Mouse (Mus musculus): ENCODE data around the gene Nedd9. TPM values are rescaled to one million over a fixed set of nuclear protein-coding genes. Genes with fewer than 3 reads are reported as not detected.

The Nedd9 gene
- polyA plus RNA-seq, 1 experiment from 2014 or later: 77.6 TPM

- Histone ChIP-seq H3K9me3 (ENCODE audit: control insufficient read depth, low read length) (no peaks in the 10 kb centered on the region), H3K36me3 (ENCODE audit: control insufficient read depth, insufficient read depth, low read length) (no peaks in the 10 kb centered on the region), H3K4me3 (ENCODE audit: low read length) (no peak overlapping the region), H3K9ac (ENCODE audit: low read length) (no peak overlapping the region), H3K27ac (ENCODE audit: low read length) (no peak overlapping the region), H3K4me2 (ENCODE audit: low read depth, low read length) (no peak overlapping the region), H3K4me1 (replicated peaks; ENCODE audit: control insufficient read depth, insufficient read depth, low read length) (peaks cover 20% of the 10 kb centered on the region), H3K27me3 (ENCODE audit: control insufficient read depth, insufficient read depth, low read depth, low read length) (no peaks in the 10 kb centered on the region)
- 73% methylated on average over 8 of the region's 8 CpGs for WGBS
- no peak for ATAC-seq (ENCODE audit: low read depth)
Measured at GRCm38 (mm10) chr13:41514918-41515317, 27.8 kb upstream of the Nedd9 start.

- ATAC-seq (ENCODE audit: low read depth): no peak
- H3K27ac ChIP-seq (ENCODE audit: low read length): no peak overlapping the region
- no peaks in the 10 kb centered on the region for H3K27me3 ChIP-seq (ENCODE audit: control insufficient read depth, insufficient read depth, low read depth, low read length)
- H3K9ac ChIP-seq (ENCODE audit: low read length): no peak overlapping the region
- H3K4me3 ChIP-seq (ENCODE audit: low read length): no peak overlapping the region
- no peaks in the 10 kb centered on the region for H3K9me3 ChIP-seq (ENCODE audit: control insufficient read depth, low read length)
- no peaks in the 10 kb centered on the region for H3K36me3 ChIP-seq (ENCODE audit: control insufficient read depth, insufficient read depth, low read length)
- WGBS: 61% methylated on average over 3 of the region's 3 CpGs
- H3K4me2 ChIP-seq (ENCODE audit: low read depth, low read length): no peak overlapping the region
- peaks cover 19% of the 10 kb centered on the region for H3K4me1 ChIP-seq (replicated peaks; ENCODE audit: control insufficient read depth, insufficient read depth, low read length)
Measured at GRCm38 (mm10) chr13:41513456-41513855, 26.3 kb upstream of the Nedd9 start.

GRCm38 (mm10) chr13:41512243-41512642, 25.1 kb upstream of the Nedd9 start:
- ATAC-seq (ENCODE audit: low read depth): no peak
- WGBS: 64% methylated on average over 4 of the region's 4 CpGs
- peaks cover 19% of the 10 kb centered on the region for H3K4me1 ChIP-seq (replicated peaks; ENCODE audit: control insufficient read depth, insufficient read depth, low read length)

GRCm38 (mm10) chr13:41510631-41511419, 23.7 kb upstream of the Nedd9 start:
- Histone ChIP-seq H3K4me2 (ENCODE audit: low read depth, low read length) (no peak overlapping the region), H3K4me1 (replicated peaks; ENCODE audit: control insufficient read depth, insufficient read depth, low read length) (peaks cover 13% of the 10 kb centered on the region), H3K27ac (ENCODE audit: low read length) (peak overlapping the region; percentile 90), H3K4me3 (ENCODE audit: low read length) (no peak overlapping the region), H3K27me3 (ENCODE audit: control insufficient read depth, insufficient read depth, low read depth, low read length) (no peaks in the 10 kb centered on the region), H3K9ac (ENCODE audit: low read length) (no peak overlapping the region), H3K36me3 (ENCODE audit: control insufficient read depth, insufficient read depth, low read length) (no peaks in the 10 kb centered on the region), H3K9me3 (ENCODE audit: control insufficient read depth, low read length) (no peaks in the 10 kb centered on the region)
- 27% methylated on average over 7 of the region's 7 CpGs for WGBS
- ATAC-seq (ENCODE audit: low read depth): peak; percentile 85

More at GRCm38 (mm10) chr13:41512243-41512642, 25.1 kb upstream of the Nedd9 start:
- Histone ChIP-seq H3K4me3 (ENCODE audit: low read length) (no peak overlapping the region), H3K4me2 (ENCODE audit: low read depth, low read length) (no peak overlapping the region), H3K9ac (ENCODE audit: low read length) (no peak overlapping the region), H3K9me3 (ENCODE audit: control insufficient read depth, low read length) (no peaks in the 10 kb centered on the region), H3K27me3 (ENCODE audit: control insufficient read depth, insufficient read depth, low read depth, low read length) (no peaks in the 10 kb centered on the region), H3K27ac (ENCODE audit: low read length) (no peak overlapping the region), H3K36me3 (ENCODE audit: control insufficient read depth, insufficient read depth, low read length) (no peaks in the 10 kb centered on the region)

GRCm38 (mm10) chr13:41505594-41505993, 18.4 kb upstream of the Nedd9 start:
- 84% methylated on average over 2 of the region's 2 CpGs for WGBS
- Histone ChIP-seq H3K9ac (ENCODE audit: low read length) (no peak overlapping the region), H3K4me3 (ENCODE audit: low read length) (no peak overlapping the region), H3K27ac (ENCODE audit: low read length) (no peak overlapping the region), H3K27me3 (ENCODE audit: control insufficient read depth, insufficient read depth, low read depth, low read length) (no peaks in the 10 kb centered on the region), H3K9me3 (ENCODE audit: control insufficient read depth, low read length) (no peaks in the 10 kb centered on the region), H3K4me1 (replicated peaks; ENCODE audit: control insufficient read depth, insufficient read depth, low read length) (peaks cover 1% of the 10 kb centered on the region; the same call in 1 of the 2 replicates), H3K4me2 (ENCODE audit: low read depth, low read length) (no peak overlapping the region), H3K36me3 (ENCODE audit: control insufficient read depth, insufficient read depth, low read length) (no peaks in the 10 kb centered on the region)
- ATAC-seq (ENCODE audit: low read depth): no peak

GRCm38 (mm10) chr13:41504997-41505396, 17.8 kb upstream of the Nedd9 start:
- H3K4me2 ChIP-seq (ENCODE audit: low read depth, low read length): no peak overlapping the region
- no peaks in the 10 kb centered on the region for H3K27me3 ChIP-seq (ENCODE audit: control insufficient read depth, insufficient read depth, low read depth, low read length)
- H3K4me1 ChIP-seq (replicated peaks; ENCODE audit: control insufficient read depth, insufficient read depth, low read length): no peaks in the 10 kb centered on the region
- no peak overlapping the region for H3K9ac ChIP-seq (ENCODE audit: low read length)
- H3K36me3 ChIP-seq (ENCODE audit: control insufficient read depth, insufficient read depth, low read length): no peaks in the 10 kb centered on the region
- WGBS: 85% methylated on average over 2 of the region's 2 CpGs
- H3K27ac ChIP-seq (ENCODE audit: low read length): no peak overlapping the region
- no peak for ATAC-seq (ENCODE audit: low read depth)
- H3K9me3 ChIP-seq (ENCODE audit: control insufficient read depth, low read length): no peaks in the 10 kb centered on the region
- no peak overlapping the region for H3K4me3 ChIP-seq (ENCODE audit: low read length)

- no peak for ATAC-seq (ENCODE audit: low read depth)
- no peaks in the 10 kb centered on the region for H3K4me1 ChIP-seq (replicated peaks; ENCODE audit: control insufficient read depth, insufficient read depth, low read length)
Measured at GRCm38 (mm10) chr13:41504448-41504847, 17.3 kb upstream of the Nedd9 start.

GRCm38 (mm10) chr13:41502917-41503301, 15.7 kb upstream of the Nedd9 start:
- H3K36me3 ChIP-seq (ENCODE audit: control insufficient read depth, insufficient read depth, low read length): no peaks in the 10 kb centered on the region
- H3K4me2 ChIP-seq (ENCODE audit: low read depth, low read length): no peak overlapping the region
- H3K4me3 ChIP-seq (ENCODE audit: low read length): no peak overlapping the region
- no peaks in the 10 kb centered on the region for H3K4me1 ChIP-seq (replicated peaks; ENCODE audit: control insufficient read depth, insufficient read depth, low read length)
- WGBS: 73% methylated on average over 2 of the region's 2 CpGs
- no peak overlapping the region for H3K9ac ChIP-seq (ENCODE audit: low read length)
- H3K27me3 ChIP-seq (ENCODE audit: control insufficient read depth, insufficient read depth, low read depth, low read length): no peaks in the 10 kb centered on the region
- H3K27ac ChIP-seq (ENCODE audit: low read length): no peak overlapping the region
- no peak for ATAC-seq (ENCODE audit: low read depth)
- no peaks in the 10 kb centered on the region for H3K9me3 ChIP-seq (ENCODE audit: control insufficient read depth, low read length)

More at GRCm38 (mm10) chr13:41504448-41504847, 17.3 kb upstream of the Nedd9 start:
- Histone ChIP-seq H3K27ac (ENCODE audit: low read length) (no peak overlapping the region), H3K36me3 (ENCODE audit: control insufficient read depth, insufficient read depth, low read length) (no peaks in the 10 kb centered on the region), H3K9me3 (ENCODE audit: control insufficient read depth, low read length) (no peaks in the 10 kb centered on the region), H3K9ac (ENCODE audit: low read length) (no peak overlapping the region), H3K4me3 (ENCODE audit: low read length) (no peak overlapping the region), H3K27me3 (ENCODE audit: control insufficient read depth, insufficient read depth, low read depth, low read length) (no peaks in the 10 kb centered on the region), H3K4me2 (ENCODE audit: low read depth, low read length) (no peak overlapping the region)
- WGBS: 76% methylated on average over 2 of the region's 2 CpGs

GRCm38 (mm10) chr13:41502136-41502916, 15.2 kb upstream of the Nedd9 start:
- no peak overlapping the region for H3K4me2 ChIP-seq (ENCODE audit: low read depth, low read length)
- H3K36me3 ChIP-seq (ENCODE audit: control insufficient read depth, insufficient read depth, low read length): no peaks in the 10 kb centered on the region
- no peak for ATAC-seq (ENCODE audit: low read depth)
- H3K27me3 ChIP-seq (ENCODE audit: control insufficient read depth, insufficient read depth, low read depth, low read length): no peaks in the 10 kb centered on the region
- H3K9ac ChIP-seq (ENCODE audit: low read length): no peak overlapping the region
- 58% methylated on average over 12 of the region's 12 CpGs for WGBS
- H3K27ac ChIP-seq (ENCODE audit: low read length): no peak overlapping the region
- no peak overlapping the region for H3K4me3 ChIP-seq (ENCODE audit: low read length)
- H3K4me1 ChIP-seq (replicated peaks; ENCODE audit: control insufficient read depth, insufficient read depth, low read length): no peaks in the 10 kb centered on the region
- no peaks in the 10 kb centered on the region for H3K9me3 ChIP-seq (ENCODE audit: control insufficient read depth, low read length)
